Mouse (Mus musculus) myocyte (in vitro differentiated cells): ENCODE data around the gene Acbd4.

Experiments
- E2F4 ChIP-seq: IDR thresholded peaks from one replicate; pipeline ENCODE4 v1.6.1; 2011; ENCODE audit warnings: mild to moderate bottlenecking, control low read depth, moderate library complexity; ENCODE audit not compliant: insufficient read depth
- POLR2A ChIP-seq: IDR thresholded peaks from one replicate; pipeline ENCODE4 v1.6.1; 2011; ENCODE audit warnings: low read depth, mild to moderate bottlenecking, control low read depth, moderate library complexity; ENCODE audit not compliant: insufficient read length
- USF1 ChIP-seq: IDR thresholded peaks from one replicate; pipeline ENCODE4 v1.6.1; 2011; ENCODE audit warnings: low read depth, mild to moderate bottlenecking, control low read depth, moderate library complexity

DNA sequence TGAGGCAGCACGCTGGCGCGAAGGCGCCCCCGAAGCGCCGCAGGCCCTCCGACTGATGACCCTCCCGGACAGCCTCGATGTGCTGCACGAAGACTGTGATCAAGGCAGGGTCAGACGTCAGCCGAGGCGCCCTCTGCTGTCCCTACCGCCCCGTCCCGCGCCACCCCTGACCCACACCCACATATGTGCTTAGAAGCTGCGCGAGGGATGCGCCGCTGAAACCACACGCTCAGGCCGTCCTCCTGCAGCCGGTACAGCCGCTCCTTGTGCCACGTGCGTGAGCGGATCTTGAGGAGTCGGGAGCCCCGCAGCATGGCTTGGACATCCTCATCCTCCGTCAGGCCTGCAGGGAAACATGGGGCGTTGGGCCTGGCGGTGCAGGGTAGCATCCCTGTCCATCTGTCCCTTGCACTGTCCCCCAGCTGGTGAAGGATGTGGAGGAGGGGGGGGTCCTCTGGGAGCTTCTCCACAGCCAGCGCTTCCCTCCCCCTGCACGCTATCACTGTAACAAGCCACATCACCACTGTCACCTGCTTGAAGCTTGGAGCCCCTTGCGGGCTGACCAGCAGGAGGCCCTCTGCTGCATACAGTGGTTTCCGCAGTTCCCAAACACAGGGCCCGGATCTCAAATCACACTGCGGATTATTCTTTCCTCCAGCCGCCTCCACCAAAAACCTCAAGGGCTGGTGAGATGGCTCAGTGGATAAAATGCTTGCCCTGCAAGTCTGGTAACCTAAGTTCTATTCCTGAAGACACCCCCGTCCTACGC is 21.0 kb upstream of the Acbd4 start:
- TF ChIP-seq USF1 (no peak), POLR2A (no peak), E2F4 (no peak)
